In the genomic region with DNA sequence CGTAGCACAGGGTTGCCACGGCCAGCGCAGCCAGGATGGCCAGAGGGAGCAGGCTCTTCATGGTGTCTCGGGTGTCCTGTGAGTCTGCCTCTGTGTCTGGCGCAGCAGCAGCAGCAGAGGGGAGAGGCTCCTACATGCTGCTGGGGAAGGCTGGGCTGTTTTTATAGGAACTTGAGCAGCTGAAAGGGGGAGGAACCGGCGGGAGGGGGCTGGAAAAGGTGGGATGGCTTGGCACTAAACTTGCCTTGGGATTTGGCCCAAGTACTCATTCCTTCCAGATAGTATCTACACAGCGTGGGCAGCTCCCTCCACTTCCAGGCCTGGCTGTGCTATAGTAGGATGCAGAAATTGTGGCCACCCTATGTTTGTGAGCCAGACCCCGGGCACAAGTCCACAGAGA, we compare ENCODE assay signal across 8 mouse cellular contexts. TPM values are rescaled to one million over a fixed set of nuclear protein-coding genes. Genes with fewer than 3 reads are reported as not detected.
A peak's percentile ranks its signal among the peaks of the same experiment; 100 is the strongest.
DNase-seq lines count a peak whose midpoint lies in the region; ATAC-seq and TF ChIP-seq lines count a peak whose summit lies in the region.

A gene (minus strand): TSS at position 154 of the 400 bp plus-strand sequence.

- 80% methylated on average over 9 of the region's 9 CpGs for WGBS in thymus, adult 2 months

- ATAC-seq in megakaryocyte progenitor cell, adult 5-6 weeks (replicated peaks; ENCODE audit: poor library complexity), result no peak

- H3K4me1 ChIP-seq in thymus, adult 2 months (replicated peaks; ENCODE audit: control insufficient read depth, insufficient read depth, low read length), result peaks cover 3% of the 10 kb centered on the region; the same call in 1 of the 2 replicates

- no peak for TF ChIP-seq CTCF in thymus, adult 2 months (IDR thresholded peaks at IDR 0.05; ENCODE audit: borderline replicate concordance, control insufficient read depth, extremely low read depth, insufficient read depth, low read length, poor library complexity)

- H3K27me3 ChIP-seq in thymus, adult 2 months (ENCODE audit: control insufficient read depth, insufficient read depth, low read length), result no peaks in the 10 kb centered on the region

- no peak for DNase-seq in thymus, adult 2 months
- no peak for DNase-seq in thymus, postnatal 25 days
- peak; percentile 91 for DNase-seq in fibroblast of lung, adult 2 months (ENCODE audit: low read depth)
- DNase-seq in heart, postnatal 14 days, result peak; percentile 66 to 73
- peak in 1 of 2 experiments; percentile 90 for DNase-seq in left cerebral cortex, postnatal 25 days (ENCODE audit: low spot score in 2 of 2)
- peak; percentile 52 for DNase-seq in ovary, postnatal 36 days (ENCODE audit: low spot score)
- DNase-seq in T-cell, adult 2 months (ENCODE audit: low spot score), result no peak

- no peak within 1 kb of the TSS for H3K27ac ChIP-seq in thymus, adult 2 months (ENCODE audit: control insufficient read depth, insufficient read depth, low read length)

- intact Hi-C loops in heart, postnatal 14 days (cut with DNase I), result no loop called here
- intact Hi-C loops in left cerebral cortex, postnatal 25 days (cut with DNase I), result loop anchor here (5.0 kb wide), 1 partner anchor 47 kb away; a partner anchor contains a TSS

- no peaks in the 10 kb centered on the region for H3K36me3 ChIP-seq in thymus, adult 2 months (ENCODE audit: control insufficient read depth, insufficient read depth, low read length)

- no peak for TF ChIP-seq POLR2A in thymus, adult 2 months (IDR thresholded peaks at IDR 0.05; ENCODE audit: control insufficient read depth, extremely low read depth, insufficient read depth, low read length, poor library complexity)

- H3K4me3 ChIP-seq in thymus, adult 2 months (ENCODE audit: control insufficient read depth, insufficient read depth, low read length), result no peak within 1 kb of the TSS

RNA-seq across cellular contexts. Expression of the gene that starts here (rescaled TPM):
- 173 and 274 TPM in 2 replicates for polyA plus RNA-seq in thymus, adult 2 months (2012; rRNA removed)
- total RNA-seq in heart, postnatal 14 days (2021), result 100 to 1,000 TPM; 373 to 513 TPM
- total RNA-seq in left cerebral cortex, postnatal 25 days (2021), result 10 to 100 TPM; 43.5 to 46.0 TPM
- total RNA-seq in megakaryocyte progenitor cell, adult 5-6 weeks (2015), result not detected in 2 replicates
- not detected in 2 replicates for total RNA-seq in megakaryocyte progenitor cell, adult 5-6 weeks (2017)

Comparison
In these comparisons a context has a peak if more than half of its experiments do, and no peak if none do; other contexts are left out.
1. RNA of the gene that starts here (total RNA-seq): 373 to 513 TPM in heart, postnatal 14 days and 43.5 to 46.0 TPM in left cerebral cortex, postnatal 25 days; not detected in megakaryocyte progenitor cell, adult 5-6 weeks; every median in the first group is over 10 times any median in the second.
2. RNA of the gene that starts here (total RNA-seq): 373 to 513 TPM in heart, postnatal 14 days; 43.5 to 46.0 TPM in left cerebral cortex, postnatal 25 days; every median in the first group is over 4 times any median in the second.
3. DNase-seq: peak in fibroblast of lung, adult 2 months (single experiment), heart, postnatal 14 days (2 of 2) and ovary, postnatal 36 days (single experiment); none in thymus, adult 2 months (single experiment), thymus, postnatal 25 days (single experiment) and T-cell, adult 2 months (single experiment).